Mouse (Mus musculus): ENCODE results near the gene Lypd4.
"Not testable (repeated sequence)": the region's sequence is repeated elsewhere in the genome, so short reads cannot be mapped to it uniquely, and the experiment has no call there.

The Lypd4 gene

GRCm38 (mm10) chr7:24850899-24851303 lies 18.8 kb downstream of the Lypd4 start:
- DNase-seq (ENCODE audit: low read depth, low spot score): peak; percentile 91

GRCm38 (mm10) chr7:24850162-24850561 lies 19.6 kb downstream of the Lypd4 start:
- peak; percentile 84 for DNase-seq (ENCODE audit: low read depth, low spot score)

- DNase-seq (ENCODE audit: low read depth, low spot score): not testable (repeated sequence)
These were observed 23.2 kb downstream of the Lypd4 start for GRCm38 (mm10) chr7:24846576-24846975.

- peak; percentile 96 for DNase-seq (ENCODE audit: low read depth, low spot score)
These were observed 24.0 kb downstream of the Lypd4 start for GRCm38 (mm10) chr7:24845713-24846112.

GRCm38 (mm10) chr7:24845181-24845580 lies 24.6 kb downstream of the Lypd4 start:
- DNase-seq (ENCODE audit: low read depth, low spot score): peak; percentile 36

DNA sequence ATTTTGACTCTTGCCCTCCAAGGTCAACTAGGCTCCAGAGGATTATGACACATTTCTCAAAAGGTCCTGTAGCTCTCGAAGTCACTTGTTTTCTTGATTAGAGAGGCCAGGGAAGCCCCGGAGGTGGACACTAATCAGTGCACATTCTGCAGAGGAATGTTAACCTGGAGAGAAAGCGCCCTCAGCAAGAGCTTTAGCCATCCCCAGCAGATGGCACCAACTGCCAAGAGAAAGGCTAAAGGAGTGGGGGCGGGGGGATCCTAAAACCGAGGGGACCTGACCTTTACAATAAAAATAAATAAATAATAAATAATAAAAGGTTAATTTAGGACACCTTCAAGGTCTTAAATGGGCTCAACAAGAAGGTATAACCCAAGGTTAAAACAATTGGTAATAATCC lies 25.6 kb downstream of the Lypd4 start:
- DNase-seq (ENCODE audit: low read depth, low spot score): no peak

DNA sequence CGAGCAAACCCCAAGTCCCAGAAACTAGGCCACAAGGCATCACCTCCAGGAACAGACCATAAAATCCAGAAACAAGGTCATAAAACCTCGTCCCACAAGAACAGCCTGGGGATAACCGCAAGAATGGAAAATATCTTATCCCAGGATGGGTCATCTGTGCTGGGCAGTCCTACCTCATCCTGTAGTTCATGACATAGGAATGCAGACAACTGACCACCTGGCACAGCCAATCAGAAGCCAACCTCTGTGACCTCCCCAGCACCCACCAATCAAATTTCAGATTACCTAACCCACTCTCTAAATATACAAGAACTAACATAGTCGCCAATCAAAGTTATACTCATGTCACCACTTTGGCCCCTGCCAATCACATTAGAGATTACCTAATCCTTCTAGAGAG lies 28.7 kb downstream of the Lypd4 start:
- DNase-seq (ENCODE audit: low read depth, low spot score): peak; percentile 17

- no peak for DNase-seq (ENCODE audit: low read depth, low spot score)
These were observed 29.4 kb downstream of the Lypd4 start for GRCm38 (mm10) chr7:24840331-24840730.

DNA sequence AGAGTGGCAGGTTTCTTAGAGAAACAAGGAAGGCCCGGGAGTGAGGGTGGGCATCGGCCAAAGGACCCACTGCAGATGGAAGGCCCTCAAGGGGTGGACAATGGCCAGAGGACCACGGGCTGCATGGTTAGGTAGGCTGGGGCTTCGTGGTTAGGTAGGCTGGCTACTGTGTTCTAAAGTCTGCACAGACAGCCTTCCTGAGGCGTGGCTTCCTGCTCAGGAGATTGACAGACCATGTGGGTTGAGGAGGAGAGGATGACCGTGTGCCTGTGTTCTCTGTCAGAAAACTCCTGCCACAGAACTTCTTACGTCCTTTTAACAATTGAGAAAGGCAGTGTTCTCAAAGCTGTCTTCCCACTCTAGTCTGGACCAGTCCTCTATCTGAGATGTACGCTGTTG lies 30.3 kb downstream of the Lypd4 start:
- DNase-seq (ENCODE audit: low read depth, low spot score): no peak

GRCm38 (mm10) chr7:24838732-24839409 lies 30.9 kb downstream of the Lypd4 start:
- DNase-seq (ENCODE audit: low read depth, low spot score): peak; percentile 13

DNA sequence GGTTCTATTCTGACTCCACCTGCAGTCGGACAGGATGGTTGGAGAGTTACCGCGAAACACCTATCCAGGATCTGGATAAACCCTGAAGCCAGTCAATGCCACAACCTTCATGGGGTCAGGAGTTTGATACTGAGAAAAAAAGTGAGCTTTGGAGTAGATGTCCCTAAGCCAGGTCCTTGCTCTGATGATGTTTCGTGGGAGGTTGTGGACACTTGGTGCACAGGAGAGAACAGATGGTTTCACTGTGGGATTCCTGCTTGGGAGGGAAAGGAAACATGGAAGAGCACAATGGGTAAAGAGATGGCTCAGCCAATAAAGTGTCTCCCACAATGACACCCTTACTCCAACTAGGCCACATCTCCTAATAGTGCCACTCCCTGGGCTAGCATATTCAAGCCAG lies 42.6 kb downstream of the Lypd4 start:
- DNase-seq (ENCODE audit: low read depth, low spot score): no peak

DNA sequence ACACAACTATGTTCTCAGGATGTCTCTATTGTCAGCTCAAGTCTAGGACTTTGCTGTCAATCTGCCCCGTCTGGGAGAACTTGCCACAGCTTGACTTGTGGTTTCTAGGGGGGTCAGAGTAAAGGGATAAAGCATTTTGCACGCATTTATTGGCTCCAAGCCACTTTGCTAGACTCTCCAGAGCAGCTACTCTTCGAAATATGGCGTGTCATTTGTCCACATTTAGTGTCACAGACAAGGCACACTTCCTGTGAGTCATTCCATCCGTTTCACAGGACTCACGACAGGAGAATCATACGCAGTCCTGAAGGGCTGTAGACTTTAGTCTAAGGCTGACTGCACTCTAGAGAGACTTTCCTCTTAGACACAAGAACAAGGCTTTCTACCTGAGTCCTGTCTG lies 45.3 kb downstream of the Lypd4 start:
- DNase-seq (ENCODE audit: low read depth, low spot score): no peak

- peak; percentile 82 for DNase-seq (ENCODE audit: low read depth, low spot score)
These were observed 52.2 kb downstream of the Lypd4 start for GRCm38 (mm10) chr7:24817502-24817901.
